Mouse (Mus musculus): ENCODE data around the gene Fezf1.

Fezf1 gene

DNA sequence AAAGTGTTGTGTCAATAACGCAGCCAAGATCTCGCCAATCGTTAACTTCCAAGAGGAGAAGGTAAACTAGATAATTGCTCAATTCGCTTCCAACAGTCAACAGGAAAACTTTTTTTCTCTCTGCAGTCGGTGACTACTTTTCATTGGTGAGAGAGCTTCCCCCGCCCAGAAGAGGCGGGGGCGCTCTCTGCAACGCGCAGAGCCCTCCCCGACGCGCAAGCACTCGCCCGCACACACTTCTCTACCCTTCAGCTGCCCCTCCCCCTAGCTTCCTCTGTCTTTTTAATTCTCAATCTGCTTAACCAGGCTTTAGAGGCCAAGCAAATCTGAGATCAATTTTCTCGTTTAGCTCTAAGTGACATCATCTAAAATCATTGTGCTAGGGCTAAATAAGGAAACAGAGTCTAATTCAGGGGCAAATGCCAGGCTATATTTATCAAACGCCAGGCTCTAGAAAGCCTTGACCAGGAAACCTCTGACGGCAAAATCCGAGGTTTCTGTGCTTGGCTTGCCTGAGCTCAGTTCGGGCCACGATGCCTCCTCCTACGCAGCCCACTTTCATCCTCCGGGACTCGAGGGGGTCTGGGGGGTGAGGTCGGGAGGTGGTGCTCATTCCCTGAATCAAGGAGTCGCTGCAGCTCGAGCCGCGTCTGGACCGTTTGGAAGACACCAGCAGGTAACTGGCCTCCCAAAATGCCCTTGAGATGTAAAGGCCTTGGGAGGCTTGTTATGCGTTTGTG is at the start of gene Fezf1:
TSS of gene Fezf1 (minus strand) at position 50 of the 740 bp plus-strand sequence.
- no peak for DNase-seq

DNA sequence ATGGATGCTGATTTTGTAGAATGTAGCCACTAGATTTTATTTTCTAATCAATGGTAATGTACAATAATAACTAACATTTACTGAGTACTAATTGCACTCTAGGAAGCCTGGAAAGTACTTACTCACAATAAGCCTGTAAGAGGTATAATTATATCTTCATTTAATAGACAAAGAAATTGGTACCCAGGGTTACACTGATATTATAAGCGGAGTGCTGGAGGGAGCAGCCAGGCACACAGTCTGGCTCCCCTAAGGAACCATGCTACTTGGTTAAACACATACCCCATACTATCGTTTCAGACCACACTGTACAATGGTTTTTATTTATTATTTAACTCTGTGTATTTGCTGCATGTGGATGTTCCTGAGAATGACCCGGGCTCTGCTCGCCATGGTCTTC is 46.5 kb upstream of the Fezf1 start:
- DNase-seq, result no peak

DNA sequence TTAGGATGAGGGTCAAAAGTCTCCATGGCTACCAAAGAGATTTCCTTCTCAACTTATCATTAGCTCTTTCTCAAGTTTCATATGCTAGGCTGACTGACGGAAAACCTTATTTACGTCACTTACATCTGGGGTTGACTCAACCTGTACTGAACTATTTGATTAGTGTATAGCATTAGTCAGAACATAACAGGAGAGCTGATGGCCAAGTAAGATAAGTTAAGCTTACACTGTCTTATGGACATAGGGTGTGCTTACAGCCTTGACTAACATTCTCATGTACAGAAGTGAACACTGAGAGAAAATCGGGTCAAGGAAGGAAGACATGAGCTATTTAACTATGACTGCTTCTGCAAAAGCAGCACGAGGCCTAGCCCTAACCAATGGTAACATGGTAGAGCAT is 40.6 kb upstream of the Fezf1 start:
- no peak for DNase-seq

DNA sequence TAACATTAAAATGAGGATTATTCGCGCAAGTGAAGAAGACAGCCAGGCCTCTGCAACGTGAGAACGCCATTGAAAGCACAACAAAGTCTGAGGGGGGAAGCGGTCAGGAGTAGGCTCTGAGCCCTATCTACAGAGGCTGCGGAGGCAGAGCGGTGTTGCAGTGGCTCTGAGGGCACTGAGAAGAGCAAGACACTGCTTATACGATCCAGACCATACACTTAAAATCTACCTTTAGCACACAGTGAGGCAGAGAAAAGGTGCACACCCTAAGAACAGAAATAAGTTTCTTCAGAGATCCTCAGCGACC is 33.3 kb upstream of the Fezf1 start:
- no peak for DNase-seq

DNA sequence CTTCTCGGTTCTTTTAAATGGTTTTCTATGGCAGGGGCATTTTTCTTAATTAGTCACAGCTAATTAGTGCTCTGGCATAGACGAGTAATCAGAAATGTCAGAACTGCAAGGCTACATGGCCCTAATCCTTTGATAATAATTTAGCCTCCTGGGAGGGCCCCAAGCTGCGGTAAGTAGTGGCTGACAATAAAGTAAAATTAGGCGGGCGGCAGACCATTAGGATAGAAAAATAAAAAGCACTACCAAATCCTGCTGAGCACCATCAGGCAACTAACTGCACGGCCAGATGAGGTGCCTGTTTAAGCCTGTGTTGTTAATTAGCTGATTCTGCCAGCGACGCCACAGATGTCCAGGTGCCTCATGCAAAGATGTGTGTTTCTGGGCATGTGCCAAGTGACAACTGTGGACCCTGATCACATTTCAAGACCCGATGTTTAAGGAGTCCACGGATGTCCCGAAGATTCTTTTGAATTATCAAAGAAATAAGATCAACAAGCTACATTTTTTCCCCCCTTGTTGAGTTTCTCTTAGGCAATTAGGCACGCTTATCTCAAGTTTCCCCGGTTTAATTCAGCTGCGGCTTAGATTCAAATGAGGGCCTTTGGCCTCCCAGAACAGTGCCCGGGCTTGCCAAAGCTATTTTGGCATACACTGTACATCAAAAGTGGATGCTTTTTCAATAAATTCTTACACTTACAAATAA is 32.8 kb upstream of the Fezf1 start:
- no peak for DNase-seq

DNA sequence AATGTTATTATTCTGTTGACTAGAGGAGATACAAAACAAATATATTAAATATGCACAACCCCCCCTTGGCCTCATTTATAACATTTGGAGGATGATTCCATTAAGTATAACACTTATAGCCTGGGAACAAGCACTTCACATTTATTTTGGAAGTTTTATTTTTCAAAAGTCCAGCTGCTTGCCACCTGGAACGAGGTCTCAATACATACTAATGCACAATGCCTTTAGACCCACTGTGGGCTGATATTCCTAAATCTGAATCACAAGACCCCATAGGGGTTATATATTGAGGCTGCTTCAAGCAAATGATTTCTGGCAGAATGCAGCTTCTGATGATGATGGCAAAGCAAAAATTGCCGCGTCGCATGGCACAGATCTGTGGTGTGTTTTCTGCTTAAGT is 25.3 kb upstream of the Fezf1 start:
- no peak for DNase-seq

DNA sequence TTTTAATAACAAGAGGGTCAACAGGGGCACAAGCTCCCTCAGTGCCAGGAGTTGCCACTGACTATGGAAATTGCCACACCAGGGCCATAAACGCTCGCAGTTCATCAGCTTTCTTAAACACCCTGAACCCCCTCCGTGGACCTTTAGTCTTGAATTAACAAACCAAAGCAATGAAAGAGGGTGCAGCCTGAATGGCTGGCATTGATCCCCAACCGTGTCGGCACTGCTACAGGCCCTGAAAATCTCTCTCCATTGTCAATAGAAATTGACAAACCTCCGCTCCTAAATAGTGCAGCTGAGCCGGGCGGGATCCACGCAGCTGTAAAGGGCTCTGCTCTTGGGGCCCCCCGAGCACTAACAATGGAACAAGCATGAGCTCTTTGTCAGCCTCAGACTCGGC is 24.8 kb upstream of the Fezf1 start:
- DNase-seq, result no peak

DNA sequence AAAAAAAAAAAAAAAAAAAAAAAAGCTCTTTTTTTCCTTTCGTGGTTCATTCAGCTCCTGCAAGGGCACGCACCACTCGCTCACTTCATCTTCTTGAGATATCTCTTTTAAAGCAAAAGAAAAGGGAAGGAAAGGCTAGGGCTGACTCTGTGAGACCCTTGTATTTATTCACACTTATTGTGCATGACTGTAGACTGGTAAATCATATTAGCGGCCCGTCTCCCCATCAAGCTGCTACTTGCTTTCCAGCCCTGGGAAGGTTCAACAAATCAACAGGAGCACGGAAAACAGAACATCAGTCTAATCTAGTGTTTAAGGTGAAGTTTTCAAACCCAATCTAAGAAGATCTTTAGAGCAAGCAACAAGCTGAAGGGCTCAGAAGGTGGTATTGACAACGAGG is 24.4 kb upstream of the Fezf1 start:
- no peak for DNase-seq

DNA sequence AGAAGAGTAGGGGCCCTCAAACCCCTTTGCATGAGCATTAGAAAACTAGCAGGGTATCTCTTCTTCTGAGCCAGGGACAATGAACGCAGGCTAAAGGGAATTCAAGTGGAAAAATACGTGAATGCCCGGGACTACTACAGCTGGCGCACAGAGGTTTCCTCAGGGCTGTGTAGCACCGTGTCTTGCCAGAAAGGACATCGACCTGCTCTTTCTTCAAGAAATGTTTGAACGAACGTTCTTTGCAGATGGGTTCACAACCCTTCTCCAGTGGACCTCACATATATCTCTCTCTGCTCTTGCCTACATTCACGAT is 12.5 kb upstream of the Fezf1 start:
- no peak for DNase-seq

DNA sequence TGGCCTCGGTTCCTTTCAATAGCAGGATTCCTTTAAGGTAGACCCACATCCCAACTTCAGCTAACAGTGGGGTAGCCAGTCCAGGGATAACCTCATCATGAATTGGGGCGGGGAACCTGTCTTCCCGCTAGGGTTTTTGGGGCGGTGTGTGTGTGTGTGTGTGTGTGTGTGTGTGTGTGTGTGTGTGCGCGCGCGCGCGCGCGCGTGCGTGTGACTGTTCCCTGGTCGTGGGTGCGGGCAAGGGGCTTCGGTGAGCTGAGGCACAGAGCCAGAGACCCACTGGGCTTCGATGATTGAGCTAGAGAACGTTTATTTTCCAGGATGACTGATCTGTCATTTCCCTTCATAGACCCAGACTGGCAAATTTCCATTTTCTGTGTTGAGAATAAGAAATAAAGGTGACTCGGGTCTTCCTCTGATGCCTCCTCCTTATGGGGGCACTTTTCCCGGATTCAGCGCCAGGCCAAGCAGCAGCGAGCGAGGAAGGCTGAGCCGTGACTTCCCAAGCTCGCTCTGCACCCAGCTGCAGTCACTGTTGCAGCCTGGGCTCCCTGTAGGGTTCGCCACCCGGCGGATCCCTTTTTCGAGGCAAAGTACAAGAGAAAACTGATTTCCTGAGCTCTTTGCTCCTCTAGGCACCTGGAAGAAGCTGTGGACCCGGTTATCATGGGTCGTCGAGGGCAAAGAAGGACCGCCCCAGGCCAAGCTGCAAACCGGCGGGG is 12.0 kb upstream of the Fezf1 start:
- DNase-seq, result no peak

DNA sequence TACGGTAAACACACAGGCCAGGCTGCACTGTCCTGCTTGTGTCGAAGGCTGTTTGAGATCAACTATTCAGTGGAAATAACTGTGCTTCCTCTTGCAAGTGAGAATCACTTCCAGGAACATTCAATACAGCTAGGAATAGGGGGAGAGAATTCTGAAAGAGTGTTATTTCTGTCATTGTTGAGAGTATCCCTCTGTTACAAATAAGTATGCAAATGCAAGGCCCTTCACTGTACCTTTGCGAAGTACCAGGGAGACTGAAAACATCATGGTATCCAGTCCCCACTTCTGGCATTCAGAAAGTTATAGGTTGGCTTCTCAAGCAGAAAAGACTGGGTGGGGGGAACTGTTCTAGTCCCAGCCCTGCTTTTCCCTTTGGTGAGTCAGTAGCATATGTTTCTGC is 9.8 kb upstream of the Fezf1 start:
- DNase-seq, result no peak

DNA sequence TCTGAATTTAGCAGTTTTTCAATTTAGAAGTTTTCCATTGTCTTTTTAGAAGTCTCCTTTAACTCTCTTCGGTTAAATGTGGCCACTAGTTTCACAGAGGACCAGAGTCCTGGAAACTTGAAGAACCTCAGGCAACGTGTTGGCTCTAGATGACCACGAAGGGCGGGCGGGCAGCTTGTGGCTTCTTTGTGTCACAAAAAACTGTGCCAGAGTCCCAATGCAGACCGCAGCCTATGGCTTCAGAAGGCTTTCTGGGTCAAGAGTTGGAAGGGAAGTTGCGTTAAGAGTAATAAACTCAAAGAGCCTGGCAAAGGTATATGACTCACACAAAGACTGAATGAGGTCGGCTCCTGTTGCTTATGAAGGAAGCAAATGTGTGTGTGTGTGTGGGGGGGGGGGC is 7.0 kb upstream of the Fezf1 start:
- no peak for DNase-seq

DNA sequence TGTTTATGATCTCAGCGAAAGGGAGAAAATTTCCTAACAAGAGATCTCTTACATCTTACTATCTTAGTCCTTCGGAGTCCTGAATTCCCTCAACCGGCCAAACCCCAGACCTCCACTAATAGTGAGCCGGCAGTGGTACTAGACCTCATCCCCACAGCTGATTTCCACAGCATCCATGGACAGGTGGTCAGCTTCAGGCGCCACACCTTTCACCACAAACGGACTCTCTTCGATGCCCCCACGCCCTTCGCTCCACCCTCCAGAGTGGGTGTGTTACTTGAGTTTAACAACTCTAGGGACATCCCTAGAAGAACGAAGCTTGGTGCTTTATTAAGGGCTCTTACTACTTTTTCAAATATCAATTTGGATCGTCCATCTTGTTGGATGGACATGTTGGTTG is 6.5 kb upstream of the Fezf1 start:
- no peak for DNase-seq

DNA sequence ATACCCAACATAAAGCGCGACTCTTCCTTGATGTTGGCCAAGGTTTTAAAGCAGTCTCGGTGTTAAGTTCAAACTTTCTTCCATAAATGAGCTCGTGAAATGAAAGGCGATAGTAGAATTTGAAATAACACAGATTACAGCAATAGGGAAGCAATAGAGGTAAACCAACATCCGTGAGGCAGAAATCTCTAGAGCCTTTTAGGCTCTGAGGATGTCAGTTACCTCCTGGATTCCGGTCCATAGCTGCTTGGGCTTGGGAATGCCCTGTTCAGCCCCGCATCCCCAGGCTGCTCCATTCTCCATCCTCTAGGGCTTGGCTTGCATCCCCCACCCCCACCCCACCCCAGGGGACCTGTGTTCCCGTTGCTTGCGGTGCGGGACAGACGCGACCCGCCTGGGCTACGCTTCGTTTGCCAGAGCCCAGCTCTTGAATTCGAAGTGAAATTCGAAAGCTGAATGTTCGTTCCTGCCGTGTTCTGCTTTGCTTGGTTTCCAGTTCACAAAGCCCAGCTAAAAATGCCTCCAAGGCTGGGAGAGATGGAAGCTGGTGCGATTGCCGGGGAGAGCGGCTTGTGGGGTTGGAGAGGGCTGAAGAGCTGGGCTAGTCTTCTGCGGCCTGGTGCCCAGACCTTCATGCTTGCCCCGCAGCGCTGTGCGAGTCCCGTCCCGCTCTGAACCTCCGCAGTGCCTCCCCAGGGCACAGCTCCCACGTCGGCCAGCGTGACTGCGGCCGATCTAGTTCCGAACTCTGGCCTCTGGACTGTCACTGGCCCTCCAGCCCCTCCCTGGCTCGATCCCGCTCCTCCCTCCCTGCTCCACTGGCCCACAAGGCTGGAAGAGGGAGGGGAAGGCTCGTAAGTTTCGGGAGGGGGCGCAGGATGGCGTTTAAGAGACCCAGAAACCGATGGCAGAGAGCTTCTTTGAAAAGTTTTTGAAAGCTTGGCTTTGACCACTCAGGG is 5.5 kb upstream of the Fezf1 start:
- DNase-seq, result peak in 1 of 2 experiments; percentile 33

DNA sequence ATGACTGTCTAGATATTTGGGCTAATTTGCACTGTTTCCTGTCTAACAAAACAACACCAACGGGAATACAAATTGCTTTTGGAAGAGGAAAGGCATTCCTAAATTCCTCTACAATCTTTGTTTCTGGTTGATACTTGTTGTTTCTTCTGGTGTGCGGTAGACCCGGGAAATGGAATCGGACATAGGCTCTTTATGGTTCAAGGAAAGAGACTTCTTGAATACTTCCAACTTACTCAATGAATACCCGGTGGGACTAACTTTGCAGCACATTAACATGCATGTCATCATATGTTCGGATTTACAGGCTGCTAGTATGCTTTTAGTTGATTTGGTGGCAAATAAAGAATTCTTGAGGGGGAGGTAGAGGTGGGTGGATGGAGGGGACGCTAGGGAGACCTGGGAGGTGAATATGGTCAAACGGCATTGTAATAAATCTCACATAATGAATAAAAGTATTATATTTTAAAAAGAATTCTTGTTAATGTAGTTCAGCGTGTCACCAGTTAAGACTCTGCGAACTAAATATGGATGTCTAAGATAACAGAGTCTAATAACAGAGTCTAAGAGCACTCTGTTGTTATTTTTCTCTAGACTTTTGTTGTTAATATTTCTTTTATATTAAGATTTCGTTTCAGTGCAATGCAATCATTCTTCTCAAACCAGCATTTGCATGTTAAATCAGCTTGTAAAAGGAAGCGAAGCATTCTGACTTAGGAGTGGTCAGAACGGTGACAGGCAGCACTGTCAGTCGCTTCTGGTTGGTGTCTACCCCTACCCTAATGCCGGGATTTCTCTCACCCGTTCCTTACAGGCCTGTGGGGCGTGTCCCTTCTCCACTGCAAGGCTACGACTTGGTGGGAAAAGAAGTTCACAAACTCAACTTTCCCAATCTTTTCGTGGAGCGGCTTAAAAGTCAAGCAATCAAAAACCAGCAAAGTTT is 4.3 kb upstream of the Fezf1 start:
- DNase-seq, result peak in 1 of 2 experiments; percentile 26

DNA sequence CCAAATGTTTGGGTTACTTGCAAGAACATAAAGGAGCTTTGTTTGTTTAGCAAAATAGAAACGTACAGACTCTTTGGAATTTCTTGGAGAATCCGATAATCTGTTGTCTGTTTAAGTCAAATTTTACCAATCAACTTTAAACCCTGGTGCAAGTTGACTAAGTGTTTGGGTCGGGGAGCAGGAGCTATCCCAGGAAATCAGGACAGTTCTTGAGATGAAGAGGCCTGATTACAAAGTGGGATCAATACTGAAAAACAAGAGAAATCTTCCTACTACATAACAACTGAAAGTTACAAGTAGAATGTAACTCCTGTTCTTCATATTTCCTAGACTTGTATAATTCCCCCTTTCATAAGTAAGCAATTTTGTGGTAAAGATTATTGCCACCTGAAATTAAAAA is 3.3 kb upstream of the Fezf1 start:
- DNase-seq, result no peak

DNA sequence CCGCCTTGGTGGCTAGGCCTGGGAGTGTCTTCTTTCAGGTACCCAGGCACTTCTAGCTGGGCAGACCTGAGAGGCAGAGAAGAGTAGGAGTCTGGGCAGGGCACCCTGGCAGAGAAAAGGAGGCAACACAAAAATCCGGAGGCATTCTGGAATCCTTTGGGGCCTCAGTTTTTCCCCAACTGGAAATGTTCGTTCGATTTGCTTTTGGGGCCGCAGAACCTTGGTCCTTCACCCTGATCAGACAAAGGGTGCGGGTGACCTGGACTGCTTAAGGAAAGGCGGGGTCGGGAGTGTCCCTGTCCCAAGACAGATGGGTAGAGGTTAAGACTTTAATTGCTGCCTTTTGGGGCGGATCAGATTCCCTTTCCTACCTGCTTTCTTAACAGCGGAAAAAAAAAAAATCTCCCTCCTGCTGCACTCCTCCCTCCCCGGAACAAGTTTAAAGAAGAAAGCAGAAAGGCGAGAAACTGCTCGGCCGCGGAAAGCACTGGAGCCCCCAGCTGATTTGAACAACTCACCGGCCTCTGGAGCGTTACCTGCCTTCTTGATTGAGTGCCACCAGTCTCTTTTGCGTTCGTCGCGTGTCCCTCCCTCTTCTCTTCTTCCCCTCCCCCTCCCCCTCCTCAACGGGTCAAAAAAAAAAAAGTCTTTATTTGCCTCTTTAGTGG is 2.3 kb upstream of the Fezf1 start:
- no peak for DNase-seq

DNA sequence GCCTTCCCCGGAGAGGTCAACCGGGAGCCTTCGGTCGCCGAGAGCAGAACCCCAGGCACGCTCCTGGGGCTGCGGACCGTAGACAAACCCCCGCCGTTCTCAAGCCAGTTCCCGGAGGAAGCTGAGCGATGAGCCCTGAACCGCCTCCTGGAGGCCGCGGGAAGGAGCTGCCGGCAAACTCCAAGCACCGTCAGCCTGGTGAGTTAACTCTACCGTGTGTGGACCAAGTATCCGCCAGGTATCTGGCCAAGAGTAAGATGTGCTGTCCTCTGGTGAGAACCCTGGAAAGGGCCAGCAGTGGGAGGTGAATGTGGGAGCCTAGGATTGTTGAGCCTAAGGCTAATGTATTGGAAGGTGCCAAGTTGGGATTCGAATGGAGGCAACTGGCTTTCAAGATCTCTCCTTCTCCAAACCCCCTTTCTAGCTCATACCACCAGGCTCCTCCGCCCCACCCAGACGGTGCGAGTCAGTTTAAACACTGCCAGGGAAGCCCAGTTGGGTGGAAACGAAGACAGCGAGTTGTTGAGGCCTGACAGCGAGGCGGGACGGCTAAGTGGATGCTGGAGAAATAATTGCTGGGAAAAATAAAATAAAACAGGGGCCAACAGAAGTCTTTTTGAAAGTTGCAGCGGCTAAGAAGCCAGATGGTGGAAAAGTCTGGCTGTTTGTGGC is 1.6 kb upstream of the Fezf1 start:
- DNase-seq, result peak in 1 of 2 experiments; percentile 28

DNA sequence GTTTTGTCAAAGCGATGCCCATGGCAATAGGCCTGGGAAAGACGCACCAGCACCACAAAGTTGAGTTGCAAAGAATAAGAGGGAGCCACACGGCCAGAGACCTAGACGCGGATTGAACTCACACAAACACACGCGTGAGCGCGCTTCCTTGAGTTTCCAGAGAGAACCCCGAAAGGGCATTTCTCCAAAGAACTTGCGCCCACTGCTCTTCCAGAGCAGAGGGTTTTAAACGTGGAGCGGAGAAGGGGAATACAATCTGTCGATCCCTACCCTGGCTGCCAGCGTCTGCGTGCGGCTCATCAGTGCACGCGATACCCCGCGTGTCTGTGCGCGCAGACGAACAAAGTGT is 865 bp upstream of the Fezf1 start:
- no peak for DNase-seq

DNA sequence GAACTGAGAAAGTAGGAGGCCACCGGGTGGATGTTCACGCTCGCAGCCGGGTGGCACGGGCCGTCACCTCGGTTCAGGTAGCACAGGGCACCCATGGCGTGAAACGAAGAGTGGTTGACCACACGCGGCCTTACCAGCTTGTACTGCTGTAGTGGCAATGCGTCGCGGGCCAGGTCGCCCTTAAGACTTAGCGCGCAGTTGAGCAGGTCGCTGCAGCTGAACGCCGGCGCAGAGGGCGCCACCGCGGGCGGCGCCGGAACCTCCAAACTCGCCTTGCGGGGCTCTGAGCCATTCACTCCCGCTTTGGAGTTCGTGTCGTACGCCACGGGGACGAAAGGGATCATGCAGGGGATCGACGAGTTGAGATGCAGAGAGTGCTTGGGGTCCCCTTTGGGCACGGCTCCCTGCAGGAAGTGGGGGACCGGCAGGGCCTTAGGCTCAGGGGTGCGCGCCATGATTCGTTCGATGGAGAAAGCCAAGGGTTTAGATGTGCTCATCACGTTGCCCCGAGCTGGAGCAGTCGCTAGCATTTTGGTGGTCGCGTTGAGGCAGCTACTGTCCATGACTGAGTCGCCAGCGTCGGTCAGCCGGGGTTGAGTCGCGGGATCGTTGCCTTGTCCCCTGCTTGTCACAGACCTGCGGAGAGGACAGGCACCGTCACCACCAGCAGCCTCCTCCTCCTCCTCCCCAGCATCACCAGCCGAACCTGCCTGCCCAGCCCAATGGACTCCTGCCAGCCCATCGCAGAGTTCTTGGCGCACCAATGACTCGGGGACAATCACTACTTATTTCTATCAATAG is 450 bp downstream of the Fezf1 start:
- DNase-seq, result peak in 1 of 2 experiments; percentile 26
